Mouse (Mus musculus): Measurements from ENCODE around the gene Arhgef5.

DNA sequence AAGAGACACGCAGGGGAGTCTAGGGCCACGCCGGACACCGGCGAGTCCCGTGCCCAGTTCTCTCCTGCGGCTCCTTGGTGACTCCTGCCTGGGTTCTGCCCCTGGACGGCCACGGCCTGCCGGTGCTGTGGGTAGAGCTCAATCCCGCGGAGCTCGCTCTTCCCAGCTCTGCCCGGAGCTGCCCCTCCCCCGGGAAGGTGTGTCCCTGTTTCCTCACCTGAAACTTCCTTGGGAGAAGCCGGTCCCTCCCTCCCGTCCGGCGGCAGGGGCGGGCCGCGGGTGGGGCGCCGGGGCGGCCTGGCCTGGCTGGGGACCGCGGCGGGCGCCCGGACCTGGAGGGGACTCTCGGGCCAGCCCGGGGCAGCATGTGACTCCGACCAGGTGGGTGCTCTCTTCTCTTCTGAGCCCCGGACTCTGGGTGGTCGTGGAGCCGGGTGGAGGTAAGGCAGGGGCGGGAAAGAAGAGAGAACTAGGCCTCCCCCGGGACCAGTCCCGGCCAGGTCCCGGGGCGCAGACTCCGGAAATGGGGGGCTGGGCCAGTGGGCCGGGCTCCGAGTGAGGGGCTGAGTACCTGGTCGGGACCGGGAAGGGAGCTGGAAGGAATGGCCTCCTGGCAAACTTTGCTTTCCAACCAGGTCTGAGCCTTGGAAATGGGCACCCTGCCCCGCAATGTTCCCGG lies at the start of gene Arhgef5:
- TF ChIP-seq CTCF (IDR thresholded peaks at IDR 0.05; ENCODE audit: extremely low read depth, insufficient read length, insufficient replicate concordance, low read depth, low read length), result no peak
- peak; percentile 83 for TF ChIP-seq POLR2A (IDR thresholded peaks at IDR 0.05; ENCODE audit: low read depth, low read length)
